Mouse (Mus musculus): ENCODE results near the gene Rad51b. TPM values are rescaled to one million over a fixed set of nuclear protein-coding genes. Genes with fewer than 3 reads are reported as not detected.

Rad51b gene
- polyA plus RNA-seq, 1 experiment from 2014 or later = 10.0 TPM

GRCm38 (mm10) chr12:79476413-79477046 lies 179.4 kb downstream of the Rad51b start:
- H3K36me3 ChIP-seq (ENCODE audit: control insufficient read depth, insufficient read depth, low read length) = no peaks in the 10 kb centered on the region
- no peak overlapping the region for H3K4me3 ChIP-seq (ENCODE audit: low read depth, low read length)
- DNase-seq (ENCODE audit: low spot score) = no peak
- H3K27me3 ChIP-seq (replicated peaks; ENCODE audit: control insufficient read depth, insufficient read depth, low read length) = no peaks in the 10 kb centered on the region
- H3K9ac ChIP-seq (ENCODE audit: low read length) = no peak overlapping the region
- H3K9me3 ChIP-seq (ENCODE audit: control insufficient read depth, low read length) = no peaks in the 10 kb centered on the region
- WGBS = 56% methylated on average over 6 of the region's 6 CpGs
- H3K4me1 ChIP-seq (replicated peaks; ENCODE audit: control insufficient read depth, insufficient read depth, low read length) = no peaks in the 10 kb centered on the region; the same call in 1 of the 2 replicates
- no peak for ATAC-seq (replicated peaks; ENCODE audit: low FRiP score, low TSS enrichment, low read depth)
- peak overlapping the region; percentile 39; the same call in 1 of the 2 replicates for H3K27ac ChIP-seq (ENCODE audit: low read depth)
- H3K4me2 ChIP-seq (ENCODE audit: low read length) = no peak overlapping the region

GRCm38 (mm10) chr12:79478816-79479215 lies 181.7 kb downstream of the Rad51b start:
- DNase-seq (ENCODE audit: low spot score) = no peak
- Histone ChIP-seq H3K36me3 (ENCODE audit: control insufficient read depth, insufficient read depth, low read length) (no peaks in the 10 kb centered on the region), H3K27ac (ENCODE audit: low read depth) (no peak overlapping the region), H3K27me3 (replicated peaks; ENCODE audit: control insufficient read depth, insufficient read depth, low read length) (no peaks in the 10 kb centered on the region), H3K9me3 (ENCODE audit: control insufficient read depth, low read length) (no peaks in the 10 kb centered on the region), H3K4me3 (ENCODE audit: low read depth, low read length) (no peak overlapping the region), H3K4me1 (replicated peaks; ENCODE audit: control insufficient read depth, insufficient read depth, low read length) (no peaks in the 10 kb centered on the region; the same call in 1 of the 2 replicates), H3K4me2 (ENCODE audit: low read length) (no peak overlapping the region), H3K9ac (ENCODE audit: low read length) (no peak overlapping the region)
- ATAC-seq (replicated peaks; ENCODE audit: low FRiP score, low TSS enrichment, low read depth) = no peak
- WGBS = 86% methylated on average over 5 of the region's 5 CpGs

GRCm38 (mm10) chr12:79485501-79485900 lies 188.4 kb downstream of the Rad51b start:
- 69% methylated on average over 4 of the region's 4 CpGs for WGBS
- no peaks in the 10 kb centered on the region for H3K9me3 ChIP-seq (ENCODE audit: control insufficient read depth, low read length)
- no peaks in the 10 kb centered on the region for H3K36me3 ChIP-seq (ENCODE audit: control insufficient read depth, insufficient read depth, low read length)
- H3K27ac ChIP-seq (ENCODE audit: low read depth) = no peak overlapping the region
- H3K4me3 ChIP-seq (ENCODE audit: low read depth, low read length) = no peak overlapping the region
- no peaks in the 10 kb centered on the region for H3K4me1 ChIP-seq (replicated peaks; ENCODE audit: control insufficient read depth, insufficient read depth, low read length)
- H3K27me3 ChIP-seq (replicated peaks; ENCODE audit: control insufficient read depth, insufficient read depth, low read length) = no peaks in the 10 kb centered on the region
- ATAC-seq (replicated peaks; ENCODE audit: low FRiP score, low TSS enrichment, low read depth) (no peak), DNase-seq (ENCODE audit: low spot score) (no peak)
- H3K9ac ChIP-seq (ENCODE audit: low read length) = no peak overlapping the region
- no peak overlapping the region for H3K4me2 ChIP-seq (ENCODE audit: low read length)

- ATAC-seq (replicated peaks; ENCODE audit: low FRiP score, low TSS enrichment, low read depth) = no peak
- 0 out of 2 replicates have a peak, but pooled peaks cover 3% of the 10 kb centered on the region for H3K4me1 ChIP-seq (replicated peaks; ENCODE audit: control insufficient read depth, insufficient read depth, low read length)
- no peak overlapping the region for H3K27ac ChIP-seq (ENCODE audit: low read depth)
- no peak for DNase-seq (ENCODE audit: low spot score)
- no peak overlapping the region for H3K4me2 ChIP-seq (ENCODE audit: low read length)
- H3K36me3 ChIP-seq (ENCODE audit: control insufficient read depth, insufficient read depth, low read length) = no peaks in the 10 kb centered on the region
- no peaks in the 10 kb centered on the region for H3K27me3 ChIP-seq (replicated peaks; ENCODE audit: control insufficient read depth, insufficient read depth, low read length)
- H3K9me3 ChIP-seq (ENCODE audit: control insufficient read depth, low read length) = no peaks in the 10 kb centered on the region
- H3K4me3 ChIP-seq (ENCODE audit: low read depth, low read length) = no peak overlapping the region
- WGBS = 65% methylated on average over 17 of the region's 17 CpGs
- no peak overlapping the region for H3K9ac ChIP-seq (ENCODE audit: low read length)
Measured at GRCm38 (mm10) chr12:79488590-79489242, 191.6 kb downstream of the Rad51b start.

GRCm38 (mm10) chr12:79490626-79491025 lies 193.5 kb downstream of the Rad51b start:
- H3K9me3 ChIP-seq (ENCODE audit: control insufficient read depth, low read length) = no peaks in the 10 kb centered on the region
- H3K27me3 ChIP-seq (replicated peaks; ENCODE audit: control insufficient read depth, insufficient read depth, low read length) = no peaks in the 10 kb centered on the region
- ATAC-seq (replicated peaks; ENCODE audit: low FRiP score, low TSS enrichment, low read depth) (no peak), DNase-seq (ENCODE audit: low spot score) (no peak)
- H3K27ac ChIP-seq (ENCODE audit: low read depth) = no peak overlapping the region
- no peak overlapping the region for H3K9ac ChIP-seq (ENCODE audit: low read length)
- H3K36me3 ChIP-seq (ENCODE audit: control insufficient read depth, insufficient read depth, low read length) = no peaks in the 10 kb centered on the region
- H3K4me2 ChIP-seq (ENCODE audit: low read length) = no peak overlapping the region
- WGBS = 74% methylated on average over 5 of the region's 5 CpGs
- H3K4me3 ChIP-seq (ENCODE audit: low read depth, low read length) = no peak overlapping the region
- 0 out of 2 replicates have a peak, but pooled peaks cover 3% of the 10 kb centered on the region for H3K4me1 ChIP-seq (replicated peaks; ENCODE audit: control insufficient read depth, insufficient read depth, low read length)

GRCm38 (mm10) chr12:79492175-79492574 lies 195.1 kb downstream of the Rad51b start:
- Histone ChIP-seq H3K4me1 (replicated peaks; ENCODE audit: control insufficient read depth, insufficient read depth, low read length) (0 out of 2 replicates have a peak, but pooled peaks cover 3% of the 10 kb centered on the region), H3K9ac (ENCODE audit: low read length) (no peak overlapping the region), H3K27me3 (replicated peaks; ENCODE audit: control insufficient read depth, insufficient read depth, low read length) (no peaks in the 10 kb centered on the region), H3K9me3 (ENCODE audit: control insufficient read depth, low read length) (no peaks in the 10 kb centered on the region), H3K4me3 (ENCODE audit: low read depth, low read length) (no peak overlapping the region), H3K27ac (ENCODE audit: low read depth) (no peak overlapping the region), H3K36me3 (ENCODE audit: control insufficient read depth, insufficient read depth, low read length) (no peaks in the 10 kb centered on the region), H3K4me2 (ENCODE audit: low read length) (no peak overlapping the region)
- DNase-seq (ENCODE audit: low spot score) (no peak), ATAC-seq (replicated peaks; ENCODE audit: low FRiP score, low TSS enrichment, low read depth) (no peak)
- WGBS = 86% methylated on average over 4 of the region's 4 CpGs

- 0 out of 2 replicates have a peak, but pooled peaks cover 3% of the 10 kb centered on the region for H3K4me1 ChIP-seq (replicated peaks; ENCODE audit: control insufficient read depth, insufficient read depth, low read length)
- no peaks in the 10 kb centered on the region for H3K9me3 ChIP-seq (ENCODE audit: control insufficient read depth, low read length)
- H3K4me3 ChIP-seq (ENCODE audit: low read depth, low read length) = no peak overlapping the region
- no peak for ATAC-seq (replicated peaks; ENCODE audit: low FRiP score, low TSS enrichment, low read depth)
- 79% methylated on average over 4 of the region's 4 CpGs for WGBS
- no peaks in the 10 kb centered on the region for H3K27me3 ChIP-seq (replicated peaks; ENCODE audit: control insufficient read depth, insufficient read depth, low read length)
- H3K36me3 ChIP-seq (ENCODE audit: control insufficient read depth, insufficient read depth, low read length) = no peaks in the 10 kb centered on the region
- DNase-seq (ENCODE audit: low spot score) = no peak
- no peak overlapping the region for H3K4me2 ChIP-seq (ENCODE audit: low read length)
- H3K27ac ChIP-seq (ENCODE audit: low read depth) = no peak overlapping the region
- no peak overlapping the region for H3K9ac ChIP-seq (ENCODE audit: low read length)
Measured at GRCm38 (mm10) chr12:79492613-79493012, 195.5 kb downstream of the Rad51b start.

GRCm38 (mm10) chr12:79493481-79493880 lies 196.4 kb downstream of the Rad51b start:
- WGBS = 48% methylated on average over 2 of the region's 2 CpGs
- no peak overlapping the region for H3K9ac ChIP-seq (ENCODE audit: low read length)
- DNase-seq (ENCODE audit: low spot score) (no peak), ATAC-seq (replicated peaks; ENCODE audit: low FRiP score, low TSS enrichment, low read depth) (no peak)
- H3K4me3 ChIP-seq (ENCODE audit: low read depth, low read length) = no peak overlapping the region
- no peaks in the 10 kb centered on the region for H3K36me3 ChIP-seq (ENCODE audit: control insufficient read depth, insufficient read depth, low read length)
- no peaks in the 10 kb centered on the region for H3K27me3 ChIP-seq (replicated peaks; ENCODE audit: control insufficient read depth, insufficient read depth, low read length)
- no peaks in the 10 kb centered on the region for H3K9me3 ChIP-seq (ENCODE audit: control insufficient read depth, low read length)
- H3K4me2 ChIP-seq (ENCODE audit: low read length) = no peak overlapping the region
- no peak overlapping the region for H3K27ac ChIP-seq (ENCODE audit: low read depth)
- 0 out of 2 replicates have a peak, but pooled peaks cover 3% of the 10 kb centered on the region for H3K4me1 ChIP-seq (replicated peaks; ENCODE audit: control insufficient read depth, insufficient read depth, low read length)
